Mouse (Mus musculus): ENCODE measurements around the gene Otoa. TPM values are rescaled to one million over a fixed set of nuclear protein-coding genes. Genes with fewer than 3 reads are reported as not detected.

The Otoa gene
- polyA plus RNA-seq, 1 experiment from 2014 or later, result 0.12 TPM

DNA sequence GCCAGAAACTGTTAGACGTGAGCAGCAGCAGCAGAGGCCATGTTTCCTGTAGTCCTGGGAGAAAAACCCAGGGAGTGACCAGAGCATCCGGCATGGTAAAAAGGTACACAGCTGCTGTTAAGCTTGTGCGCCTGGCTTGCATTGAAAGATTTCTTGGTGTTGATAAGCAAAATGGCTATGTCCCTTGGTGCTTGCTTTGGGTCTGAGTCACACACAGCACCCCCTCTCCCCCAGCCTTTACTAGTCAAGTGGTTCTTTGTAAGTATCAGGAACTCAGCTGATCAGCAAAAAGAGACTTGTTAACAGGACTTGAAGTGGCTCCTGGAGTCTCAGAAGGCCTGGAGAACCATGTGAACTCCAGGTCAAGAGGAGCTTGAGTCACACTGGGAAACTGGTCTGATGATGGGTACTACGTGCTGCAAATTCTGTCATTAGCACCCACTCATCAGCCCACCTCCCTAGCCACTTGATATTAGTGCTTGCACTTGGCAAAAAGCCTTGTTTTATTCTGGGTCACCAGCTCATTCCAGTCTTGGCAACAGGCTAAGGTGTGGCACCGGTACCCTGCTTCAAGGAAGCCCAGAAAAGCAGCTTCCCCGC is 6.5 kb upstream of the Otoa start:
- 0 out of 2 replicates have a peak, but pooled peaks cover 3% of the 10 kb centered on the region for H3K27me3 ChIP-seq (ENCODE audit: control insufficient read depth, insufficient read depth, low read length)
- H3K9me3 ChIP-seq (replicated peaks; ENCODE audit: control insufficient read depth, low read length), result no peaks in the 10 kb centered on the region
- WGBS, result 39% methylated on average over 6 of the region's 6 CpGs
- ATAC-seq (replicated peaks; ENCODE audit: extremely low read depth, insufficient read depth, low FRiP score), result peak; percentile 72
- no peak overlapping the region for H3K4me2 ChIP-seq (ENCODE audit: low read depth, low read length)
- peak overlapping the region; percentile 43 for H3K27ac ChIP-seq (ENCODE audit: low read length)
- no peak overlapping the region for H3K9ac ChIP-seq (ENCODE audit: low read length)
- no peak overlapping the region for H3K4me3 ChIP-seq (ENCODE audit: low read length)
- H3K36me3 ChIP-seq (ENCODE audit: control insufficient read depth, insufficient read depth), result peaks cover 21% of the 10 kb centered on the region
- H3K4me1 ChIP-seq (ENCODE audit: control insufficient read depth, insufficient read depth, low read length), result peaks cover 20% of the 10 kb centered on the region

DNA sequence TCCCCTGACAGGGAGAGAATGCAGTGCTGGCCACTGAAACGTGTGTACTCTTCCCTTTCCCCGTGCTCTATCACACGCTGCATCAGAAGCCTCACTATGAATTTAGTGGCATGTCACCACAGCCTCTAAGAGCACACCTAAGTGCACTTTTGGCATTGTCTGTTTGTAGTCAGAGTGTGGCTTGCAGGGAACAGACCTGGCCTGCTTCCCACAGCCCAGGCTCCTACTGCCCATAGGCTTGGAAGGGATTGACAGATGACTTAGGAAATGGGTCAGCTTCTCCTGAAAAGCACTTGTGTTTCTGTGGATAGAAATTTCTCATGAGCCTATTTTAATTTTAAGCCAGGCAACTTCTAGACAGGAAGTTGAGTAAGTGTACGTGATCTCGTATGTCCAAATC is 6.0 kb upstream of the Otoa start:
- no peak overlapping the region for H3K4me2 ChIP-seq (ENCODE audit: low read depth, low read length)
- no peak overlapping the region for H3K9ac ChIP-seq (ENCODE audit: low read length)
- H3K27me3 ChIP-seq (ENCODE audit: control insufficient read depth, insufficient read depth, low read length), result 0 out of 2 replicates have a peak, but pooled peaks cover 3% of the 10 kb centered on the region
- peak; percentile 16; the same call in 1 of the 2 replicates for ATAC-seq (replicated peaks; ENCODE audit: extremely low read depth, insufficient read depth, low FRiP score)
- WGBS, result 57% methylated on average over 5 of the region's 5 CpGs
- no peak overlapping the region for H3K4me3 ChIP-seq (ENCODE audit: low read length)
- peaks cover 20% of the 10 kb centered on the region for H3K4me1 ChIP-seq (ENCODE audit: control insufficient read depth, insufficient read depth, low read length)
- peak overlapping the region; percentile 43 for H3K27ac ChIP-seq (ENCODE audit: low read length)
- peaks cover under 1% of the 10 kb centered on the region; the same call in 1 of the 2 replicates for H3K9me3 ChIP-seq (replicated peaks; ENCODE audit: control insufficient read depth, low read length)
- peaks cover 17% of the 10 kb centered on the region for H3K36me3 ChIP-seq (ENCODE audit: control insufficient read depth, insufficient read depth)

DNA sequence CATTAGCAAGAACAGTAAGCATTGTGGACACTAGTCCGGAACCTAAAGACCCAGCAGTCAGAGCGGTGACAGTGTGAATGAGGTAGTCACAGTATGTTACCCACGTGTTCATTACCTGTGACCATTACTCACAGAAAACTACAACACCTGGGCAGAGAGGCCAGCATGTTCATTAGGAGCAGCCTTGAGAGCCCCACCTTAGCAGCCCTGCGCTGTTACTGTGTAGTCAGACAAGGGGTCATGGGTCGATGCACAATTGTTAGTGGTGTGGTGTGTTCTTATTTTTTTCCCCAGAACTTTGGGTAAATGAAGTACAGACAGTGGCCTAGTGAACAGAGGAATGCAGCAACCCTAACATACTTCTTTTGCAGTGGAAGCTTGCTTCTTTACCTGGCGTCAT is 4.1 kb upstream of the Otoa start:
- H3K4me1 ChIP-seq (ENCODE audit: control insufficient read depth, insufficient read depth, low read length), result peaks cover 20% of the 10 kb centered on the region
- H3K36me3 ChIP-seq (ENCODE audit: control insufficient read depth, insufficient read depth), result peaks cover 10% of the 10 kb centered on the region; the same call in 1 of the 2 replicates
- no peak overlapping the region for H3K4me3 ChIP-seq (ENCODE audit: low read length)
- no peak overlapping the region for H3K9ac ChIP-seq (ENCODE audit: low read length)
- ATAC-seq (replicated peaks; ENCODE audit: extremely low read depth, insufficient read depth, low FRiP score), result no peak
- peaks cover 2% of the 10 kb centered on the region for H3K9me3 ChIP-seq (replicated peaks; ENCODE audit: control insufficient read depth, low read length)
- 0 out of 2 replicates have a peak, but pooled peaks cover 3% of the 10 kb centered on the region for H3K27me3 ChIP-seq (ENCODE audit: control insufficient read depth, insufficient read depth, low read length)
- 87% methylated on average over 6 of the region's 6 CpGs for WGBS
- H3K27ac ChIP-seq (ENCODE audit: low read length), result no peak overlapping the region
- no peak overlapping the region for H3K4me2 ChIP-seq (ENCODE audit: low read depth, low read length)

DNA sequence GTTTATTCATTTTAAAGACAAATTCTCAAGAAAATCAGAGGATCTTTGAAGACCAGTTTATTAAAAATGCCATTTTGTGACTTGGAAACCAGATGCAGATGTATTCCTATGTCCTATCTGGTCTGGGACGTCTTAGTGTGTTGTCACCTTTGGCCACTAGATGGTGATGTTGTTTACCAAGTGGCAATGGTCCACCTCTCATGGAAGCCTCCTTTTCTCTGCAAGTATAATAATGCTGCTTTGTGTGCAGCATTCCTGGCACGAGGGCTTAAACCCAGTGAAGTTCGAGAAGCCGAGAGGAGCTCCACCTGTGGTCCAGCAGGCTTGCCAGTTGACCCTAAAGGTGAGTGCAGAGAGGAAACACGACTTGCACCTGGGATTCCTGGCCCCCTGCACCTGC is 3.6 kb upstream of the Otoa start:
- Histone ChIP-seq H3K4me2 (ENCODE audit: low read depth, low read length) (no peak overlapping the region), H3K4me1 (ENCODE audit: control insufficient read depth, insufficient read depth, low read length) (peaks cover 20% of the 10 kb centered on the region), H3K27ac (ENCODE audit: low read length) (no peak overlapping the region), H3K9me3 (replicated peaks; ENCODE audit: control insufficient read depth, low read length) (peaks cover 2% of the 10 kb centered on the region), H3K36me3 (ENCODE audit: control insufficient read depth, insufficient read depth) (peaks cover 10% of the 10 kb centered on the region; the same call in 1 of the 2 replicates), H3K9ac (ENCODE audit: low read length) (no peak overlapping the region), H3K4me3 (ENCODE audit: low read length) (no peak overlapping the region), H3K27me3 (ENCODE audit: control insufficient read depth, insufficient read depth, low read length) (0 out of 2 replicates have a peak, but pooled peaks cover 3% of the 10 kb centered on the region)
- peak; percentile 57; the same call in 1 of the 2 replicates for ATAC-seq (replicated peaks; ENCODE audit: extremely low read depth, insufficient read depth, low FRiP score)
- 27% methylated on average over 5 of the region's 5 CpGs for WGBS

DNA sequence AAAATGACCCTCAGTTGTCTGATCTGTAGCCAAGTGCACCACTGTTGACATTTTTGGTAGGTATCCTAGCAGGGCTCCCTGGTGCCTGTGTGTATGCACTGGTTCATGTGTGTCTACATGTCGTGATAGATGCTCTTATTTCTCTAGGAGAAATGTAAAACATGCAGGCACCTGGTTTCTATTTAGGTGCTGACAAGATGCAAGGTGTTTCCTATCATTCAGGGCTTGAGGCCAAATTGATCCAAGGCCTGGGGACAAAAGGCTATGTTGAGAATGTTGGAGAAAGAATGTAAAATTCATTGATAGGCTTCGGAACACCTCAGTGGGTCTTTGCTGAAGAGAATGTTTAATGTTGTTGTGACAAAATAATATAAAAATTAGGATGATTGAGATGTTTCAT is 366 bp downstream of the Otoa start:
- H3K9me3 ChIP-seq (replicated peaks; ENCODE audit: control insufficient read depth, low read length), result peaks cover 2% of the 10 kb centered on the region
- peaks cover 12% of the 10 kb centered on the region for H3K4me1 ChIP-seq (ENCODE audit: control insufficient read depth, insufficient read depth, low read length)
- H3K36me3 ChIP-seq (ENCODE audit: control insufficient read depth, insufficient read depth), result peaks cover 9% of the 10 kb centered on the region; the same call in 1 of the 2 replicates
- no peak overlapping the region for H3K4me2 ChIP-seq (ENCODE audit: low read depth, low read length)
- H3K4me3 ChIP-seq (ENCODE audit: low read length), result no peak overlapping the region
- 0 out of 2 replicates have a peak, but pooled peaks cover 3% of the 10 kb centered on the region for H3K27me3 ChIP-seq (ENCODE audit: control insufficient read depth, insufficient read depth, low read length)
- H3K9ac ChIP-seq (ENCODE audit: low read length), result no peak overlapping the region
- ATAC-seq (replicated peaks; ENCODE audit: extremely low read depth, insufficient read depth, low FRiP score), result no peak
- WGBS, result 70% methylated on average over 2 of the region's 2 CpGs
- H3K27ac ChIP-seq (ENCODE audit: low read length), result no peak overlapping the region

DNA sequence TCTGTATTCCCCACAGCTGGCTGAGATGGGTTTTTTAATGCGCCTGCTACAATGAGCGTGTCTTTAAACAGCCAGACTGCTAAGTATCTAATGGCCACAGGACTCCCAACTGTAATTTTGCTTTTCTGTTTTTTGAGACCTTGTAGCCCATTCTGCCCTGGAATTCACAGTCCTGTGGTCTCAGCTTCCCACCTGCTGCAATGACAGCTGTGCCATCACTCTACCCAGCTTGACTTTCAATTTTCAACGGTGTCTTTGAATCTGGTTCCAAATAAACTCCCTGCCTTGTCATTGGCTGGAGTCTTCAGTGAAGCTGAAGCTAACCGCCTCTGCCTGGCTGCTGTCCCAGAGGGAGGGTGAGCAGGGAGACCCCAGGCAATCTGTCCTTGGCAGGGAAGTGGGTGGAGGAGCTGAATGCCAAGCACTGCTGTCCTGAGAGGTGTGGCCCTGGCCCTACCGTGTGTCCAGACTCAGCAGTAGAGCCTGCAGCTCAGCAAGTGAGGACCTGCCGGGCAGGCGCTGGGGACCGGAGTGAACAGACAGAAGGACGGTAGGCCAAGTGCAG is 1.6 kb downstream of the Otoa start:
- peaks cover 2% of the 10 kb centered on the region; the same call in 1 of the 2 replicates for H3K36me3 ChIP-seq (ENCODE audit: control insufficient read depth, insufficient read depth)
- H3K4me2 ChIP-seq (ENCODE audit: low read depth, low read length), result no peak overlapping the region
- peaks cover 2% of the 10 kb centered on the region for H3K9me3 ChIP-seq (replicated peaks; ENCODE audit: control insufficient read depth, low read length)
- WGBS, result 67% methylated on average over 9 of the region's 9 CpGs
- no peak for ATAC-seq (replicated peaks; ENCODE audit: extremely low read depth, insufficient read depth, low FRiP score)
- H3K9ac ChIP-seq (ENCODE audit: low read length), result no peak overlapping the region
- no peaks in the 10 kb centered on the region for H3K27me3 ChIP-seq (ENCODE audit: control insufficient read depth, insufficient read depth, low read length)
- no peak overlapping the region for H3K27ac ChIP-seq (ENCODE audit: low read length)
- peaks cover 19% of the 10 kb centered on the region for H3K4me1 ChIP-seq (ENCODE audit: control insufficient read depth, insufficient read depth, low read length)
- no peak overlapping the region for H3K4me3 ChIP-seq (ENCODE audit: low read length)

DNA sequence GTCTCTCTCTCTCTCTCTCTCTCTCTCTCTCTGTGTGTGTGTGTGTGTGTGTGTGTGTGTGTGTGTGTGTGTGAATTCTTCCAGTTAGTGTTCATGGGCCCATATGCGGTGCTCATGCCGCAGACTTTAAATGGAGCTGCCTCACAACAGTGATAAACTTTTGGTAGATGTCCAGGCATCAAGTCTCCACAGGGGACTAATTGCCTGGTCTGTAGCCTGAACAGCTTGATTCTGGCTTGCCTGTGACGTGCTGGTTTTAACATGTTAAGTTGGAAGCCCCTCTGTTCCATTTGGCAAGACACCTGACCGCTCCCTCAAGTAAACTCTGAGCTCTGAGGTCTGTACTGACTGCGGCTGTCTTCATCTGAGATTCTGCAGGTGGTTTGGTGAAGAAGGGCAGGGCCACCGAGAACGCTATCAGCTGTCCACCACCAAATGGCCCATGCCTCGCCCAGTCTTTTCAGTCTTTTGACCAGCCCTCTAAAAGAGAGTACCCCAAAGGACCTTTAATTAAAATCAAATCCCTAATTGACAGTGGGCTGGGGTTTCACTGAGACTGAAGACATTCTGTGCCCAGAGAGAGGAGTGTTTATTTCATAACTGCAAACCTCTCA is 3.5 kb downstream of the Otoa start:
- ATAC-seq (replicated peaks; ENCODE audit: extremely low read depth, insufficient read depth, low FRiP score), result peak; percentile 28; the same call in 1 of the 2 replicates
- peaks cover 20% of the 10 kb centered on the region for H3K4me1 ChIP-seq (ENCODE audit: control insufficient read depth, insufficient read depth, low read length)
- 60% methylated on average over 8 of the region's 8 CpGs for WGBS
- H3K4me3 ChIP-seq (ENCODE audit: low read length), result no peak overlapping the region
- peaks cover 2% of the 10 kb centered on the region for H3K9me3 ChIP-seq (replicated peaks; ENCODE audit: control insufficient read depth, low read length)
- no peaks in the 10 kb centered on the region for H3K27me3 ChIP-seq (ENCODE audit: control insufficient read depth, insufficient read depth, low read length)
- peaks cover 2% of the 10 kb centered on the region; the same call in 1 of the 2 replicates for H3K36me3 ChIP-seq (ENCODE audit: control insufficient read depth, insufficient read depth)
- H3K4me2 ChIP-seq (ENCODE audit: low read depth, low read length), result no peak overlapping the region
- H3K9ac ChIP-seq (ENCODE audit: low read length), result no peak overlapping the region
- H3K27ac ChIP-seq (ENCODE audit: low read length), result peak overlapping the region; percentile 65

DNA sequence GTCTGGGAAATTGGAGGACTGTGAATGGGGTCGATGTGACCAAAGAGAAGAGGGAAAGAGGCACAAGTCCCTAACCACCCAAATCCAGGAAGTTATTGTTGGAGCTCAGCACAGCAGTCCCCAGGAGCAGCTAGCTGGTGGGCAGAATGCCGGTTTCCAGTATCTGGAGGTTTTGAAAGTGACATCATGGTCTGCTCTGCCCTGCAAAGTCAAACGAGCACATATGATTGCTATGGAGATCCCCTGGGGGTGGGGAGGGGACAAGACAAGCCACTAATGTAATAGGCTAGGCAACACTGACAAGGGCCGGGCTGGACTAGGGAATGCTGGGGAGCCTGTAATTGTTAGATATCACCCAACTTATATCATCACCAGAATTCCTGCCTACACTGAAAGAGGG is 4.0 kb downstream of the Otoa start:
- Histone ChIP-seq H3K4me1 (ENCODE audit: control insufficient read depth, insufficient read depth, low read length) (peaks cover 20% of the 10 kb centered on the region), H3K36me3 (ENCODE audit: control insufficient read depth, insufficient read depth) (peaks cover 2% of the 10 kb centered on the region; the same call in 1 of the 2 replicates), H3K27ac (ENCODE audit: low read length) (peak overlapping the region; percentile 65), H3K9ac (ENCODE audit: low read length) (no peak overlapping the region), H3K4me3 (ENCODE audit: low read length) (no peak overlapping the region), H3K9me3 (replicated peaks; ENCODE audit: control insufficient read depth, low read length) (peaks cover 2% of the 10 kb centered on the region), H3K4me2 (ENCODE audit: low read depth, low read length) (no peak overlapping the region), H3K27me3 (ENCODE audit: control insufficient read depth, insufficient read depth, low read length) (no peaks in the 10 kb centered on the region)
- ATAC-seq (replicated peaks; ENCODE audit: extremely low read depth, insufficient read depth, low FRiP score), result peak; percentile 78
- WGBS, result 8% methylated on average over 4 of the region's 4 CpGs

DNA sequence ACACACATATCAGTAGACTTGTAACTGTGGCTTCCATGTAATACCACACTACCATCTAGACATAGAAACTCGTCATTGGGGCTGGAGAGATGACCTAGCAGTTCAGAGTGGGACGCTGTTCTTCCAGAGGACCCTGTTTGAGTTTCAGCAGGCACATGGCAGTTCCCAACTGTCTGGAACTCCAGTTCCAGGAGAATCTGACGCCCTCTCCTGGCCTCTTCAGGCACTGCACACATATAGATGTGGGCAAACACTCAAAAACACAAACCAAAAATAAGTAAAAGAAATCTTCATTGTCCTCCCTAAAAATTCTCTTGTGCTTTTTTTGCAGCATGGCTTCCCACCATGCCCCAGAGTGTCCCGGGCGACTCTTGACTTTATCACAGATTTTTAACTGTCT is 7.3 kb downstream of the Otoa start:
- no peak overlapping the region for H3K27ac ChIP-seq (ENCODE audit: low read length)
- no peaks in the 10 kb centered on the region for H3K27me3 ChIP-seq (ENCODE audit: control insufficient read depth, insufficient read depth, low read length)
- H3K9ac ChIP-seq (ENCODE audit: low read length), result no peak overlapping the region
- WGBS, result 75% methylated on average over 5 of the region's 5 CpGs
- no peaks in the 10 kb centered on the region for H3K36me3 ChIP-seq (ENCODE audit: control insufficient read depth, insufficient read depth)
- no peaks in the 10 kb centered on the region for H3K9me3 ChIP-seq (replicated peaks; ENCODE audit: control insufficient read depth, low read length)
- H3K4me3 ChIP-seq (ENCODE audit: low read length), result no peak overlapping the region
- ATAC-seq (replicated peaks; ENCODE audit: extremely low read depth, insufficient read depth, low FRiP score), result no peak
- H3K4me2 ChIP-seq (ENCODE audit: low read depth, low read length), result no peak overlapping the region
- H3K4me1 ChIP-seq (ENCODE audit: control insufficient read depth, insufficient read depth, low read length), result peaks cover 16% of the 10 kb centered on the region

Data from heart, embryonic 16.5 days (tissue).